Mouse (Mus musculus) spleen, adult 2 months (tissue): ENCODE measurements around the gene Ldhb. TPM values are rescaled to one million over a fixed set of nuclear protein-coding genes. Genes with fewer than 3 reads are reported as not detected.

Experiments used
- DNase-seq, 2 experiments: peaks; one replicate each; pipeline versions ENCODE4 v3.0.0 to v3.0.0-alpha.2; 2012 to 2021; ENCODE audit warnings: low spot score in 2 of 2, low read depth in 1 of 2
- H3K27ac ChIP-seq: fragments of 200-500 bp; 2 replicates; pipeline ENCODE4 v1.5.1; 2012; ENCODE audit warnings: low read length, inconsistent platforms; ENCODE audit not compliant: insufficient read depth
- H3K27me3 ChIP-seq: fragments of 200-500 bp; 2 replicates; pipeline ENCODE4 v1.6.1; 2012; ENCODE audit warnings: mild to moderate bottlenecking, moderate library complexity, low read length, inconsistent platforms; ENCODE audit not compliant: control insufficient read depth, insufficient read depth
- H3K36me3 ChIP-seq: fragments of 200-500 bp; 2 replicates; pipeline ENCODE4 v1.6.1; 2012; ENCODE audit warnings: mild to moderate bottlenecking, low read length, inconsistent platforms; ENCODE audit not compliant: control insufficient read depth, insufficient read depth
- H3K4me1 ChIP-seq: fragments of 200-500 bp; 2 replicates; pipeline ENCODE4 v1.6.1; 2011; ENCODE audit warnings: inconsistent platforms; ENCODE audit not compliant: control insufficient read depth, insufficient read depth, insufficient read length
- H3K4me3 ChIP-seq: fragments of 200-500 bp; 2 replicates; pipeline ENCODE4 v1.5.1; 2011; ENCODE audit warnings: mild to moderate bottlenecking, inconsistent platforms; ENCODE audit not compliant: insufficient read depth, insufficient read length; ENCODE audit errors: extremely low read depth
- CTCF ChIP-seq: fragments of 200-500 bp; IDR thresholded peaks from 2 replicates; pipeline ENCODE4 v1.5.1; 2011; ENCODE audit warnings: mild to moderate bottlenecking, inconsistent platforms; ENCODE audit not compliant: insufficient read depth, insufficient read length, insufficient replicate concordance; ENCODE audit errors: extremely low read depth
- POLR2A ChIP-seq: fragments of 200-500 bp; IDR thresholded peaks from 2 replicates; pipeline ENCODE4 v1.6.1; 2011; ENCODE audit warnings: low read depth, low read length, inconsistent platforms
- WGBS: fragments of 180-500 bp; shearing (Covaris S2); methylation state at CpG from one replicate; pipeline ENCODE4 v1.1.7; 2018; 5-methylcytosine and 5-hydroxymethylcytosine counted together
- polyA plus RNA-seq: library from polyadenylated mRNA; depleted of rRNA; stranded (reverse); fragments of >200 nt; gene quantifications from 2 replicates; pipeline ENCODE4 v1.2.3, GENCODE M21; 2012; rRNA removed

Gene Ldhb
- polyA plus RNA-seq, 1 experiment = 5.6 TPM

DNA sequence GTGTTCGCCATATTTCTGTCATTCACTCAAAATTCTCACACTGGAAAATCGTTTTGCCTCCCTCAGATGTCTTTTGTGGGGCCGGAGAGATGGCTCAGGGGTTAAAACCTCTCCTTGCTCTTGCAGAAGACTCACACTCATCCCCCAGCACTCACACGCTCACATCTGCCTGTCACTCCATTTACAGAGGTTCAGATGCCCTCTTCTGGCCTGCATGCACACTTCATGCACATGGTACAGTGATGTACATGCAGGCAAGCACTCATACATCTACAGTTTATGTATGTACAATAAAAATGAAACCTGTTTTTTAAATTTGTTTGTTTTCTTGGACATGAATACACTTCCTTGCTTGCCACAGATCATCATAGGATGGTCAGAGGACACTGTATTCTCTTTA, 38.2 kb downstream of the Ldhb start:
- TF ChIP-seq CTCF (no peak), POLR2A (no peak)
- Histone ChIP-seq H3K27me3 (no peaks in the 10 kb centered on the region), H3K27ac (no peak overlapping the region), H3K4me3 (no peak overlapping the region), H3K4me1 (no peaks in the 10 kb centered on the region), H3K36me3 (no peaks in the 10 kb centered on the region)
- 46% methylated on average over 4 of the region's 4 CpGs for WGBS
- DNase-seq = no peak

DNA sequence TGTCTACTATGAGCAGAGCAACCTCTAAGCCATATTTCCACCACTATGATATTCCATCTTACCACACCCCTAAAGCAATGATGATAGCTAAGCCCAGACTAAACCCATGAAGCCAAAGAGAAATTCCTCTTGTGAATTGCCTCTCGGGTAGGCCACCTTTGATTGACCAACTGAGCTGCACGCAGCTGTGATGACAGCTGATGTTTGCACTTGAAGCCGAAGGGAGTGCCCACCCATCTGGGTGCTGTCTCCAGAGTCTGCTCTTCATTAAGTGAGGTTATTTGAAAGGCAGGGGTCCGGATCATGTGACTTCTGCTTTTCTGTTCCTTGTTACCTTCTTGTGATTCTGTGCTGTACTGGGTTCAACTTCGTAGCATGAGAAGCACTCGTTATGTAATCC, 45.6 kb downstream of the Ldhb start:
- Histone ChIP-seq H3K27ac (no peak overlapping the region), H3K36me3 (no peaks in the 10 kb centered on the region), H3K27me3 (no peaks in the 10 kb centered on the region), H3K4me3 (no peak overlapping the region), H3K4me1 (no peaks in the 10 kb centered on the region)
- no peak for DNase-seq
- 91% methylated on average over 6 of the region's 6 CpGs for WGBS
- TF ChIP-seq CTCF = no peak
- TF ChIP-seq POLR2A = no peak

DNA sequence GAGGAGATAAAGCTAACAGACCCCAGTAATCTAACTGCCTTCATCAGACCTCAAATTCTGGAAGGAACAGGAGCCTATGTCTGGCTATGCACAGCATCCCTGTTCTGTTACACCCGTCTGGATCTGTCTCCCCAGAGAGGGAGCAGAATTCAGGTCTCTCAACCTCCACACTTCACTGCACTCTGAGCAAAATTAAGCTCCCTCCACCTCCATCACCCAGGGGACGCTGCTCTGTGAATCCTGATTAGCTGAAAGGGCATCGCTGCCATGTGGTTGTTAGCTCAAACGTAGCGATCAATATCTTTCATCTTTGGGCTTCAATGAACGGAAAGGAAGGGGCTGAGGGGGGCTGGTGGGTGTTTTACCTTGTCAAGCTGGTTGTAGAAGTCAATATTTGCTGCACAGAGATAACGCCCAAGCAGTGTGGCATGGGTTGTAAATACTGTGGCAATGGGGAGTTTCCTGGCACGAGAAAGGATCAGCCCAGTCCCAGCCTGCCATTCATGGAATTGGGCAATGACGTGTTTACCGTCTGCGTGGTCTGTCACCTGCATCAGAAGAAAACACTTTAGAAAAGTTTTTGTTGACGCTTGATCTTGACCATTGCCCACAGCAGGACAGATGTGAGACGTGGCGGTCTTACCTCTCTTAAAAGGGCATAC, 48.6 kb downstream of the Ldhb start:
- Histone ChIP-seq H3K4me1 (no peaks in the 10 kb centered on the region), H3K4me3 (no peak overlapping the region), H3K27me3 (no peaks in the 10 kb centered on the region), H3K27ac (no peak overlapping the region), H3K36me3 (no peaks in the 10 kb centered on the region)
- TF ChIP-seq POLR2A (no peak), CTCF (no peak)
- 84% methylated on average over 14 of the region's 14 CpGs for WGBS
- DNase-seq = no peak

DNA sequence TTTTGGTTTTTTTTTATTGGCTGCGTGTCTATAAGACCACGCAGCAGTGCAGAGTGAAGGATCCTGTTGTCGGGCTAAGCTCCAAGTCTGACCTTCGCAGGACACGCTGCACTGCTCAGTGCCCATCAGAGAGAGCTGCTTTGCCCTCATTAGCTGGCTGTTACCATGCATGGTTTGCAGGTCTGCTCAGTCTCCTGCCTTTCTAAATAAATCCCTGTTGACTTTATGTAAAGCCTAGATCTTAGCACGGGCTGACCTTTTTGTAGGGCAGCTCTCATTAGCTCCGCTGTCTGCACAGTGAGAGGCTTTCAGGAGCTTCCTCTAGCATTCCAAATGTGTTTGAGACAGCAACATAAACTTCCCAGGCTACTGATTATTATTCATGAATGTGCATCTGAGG, 49.7 kb downstream of the Ldhb start:
- TF ChIP-seq POLR2A = no peak
- TF ChIP-seq CTCF = no peak
- Histone ChIP-seq H3K27ac (no peak overlapping the region), H3K4me1 (no peaks in the 10 kb centered on the region; the same call in 1 of the 2 replicates), H3K27me3 (no peaks in the 10 kb centered on the region), H3K36me3 (no peaks in the 10 kb centered on the region), H3K4me3 (no peak overlapping the region)
- WGBS = 91% methylated on average over 7 of the region's 7 CpGs
- DNase-seq = no peak

DNA sequence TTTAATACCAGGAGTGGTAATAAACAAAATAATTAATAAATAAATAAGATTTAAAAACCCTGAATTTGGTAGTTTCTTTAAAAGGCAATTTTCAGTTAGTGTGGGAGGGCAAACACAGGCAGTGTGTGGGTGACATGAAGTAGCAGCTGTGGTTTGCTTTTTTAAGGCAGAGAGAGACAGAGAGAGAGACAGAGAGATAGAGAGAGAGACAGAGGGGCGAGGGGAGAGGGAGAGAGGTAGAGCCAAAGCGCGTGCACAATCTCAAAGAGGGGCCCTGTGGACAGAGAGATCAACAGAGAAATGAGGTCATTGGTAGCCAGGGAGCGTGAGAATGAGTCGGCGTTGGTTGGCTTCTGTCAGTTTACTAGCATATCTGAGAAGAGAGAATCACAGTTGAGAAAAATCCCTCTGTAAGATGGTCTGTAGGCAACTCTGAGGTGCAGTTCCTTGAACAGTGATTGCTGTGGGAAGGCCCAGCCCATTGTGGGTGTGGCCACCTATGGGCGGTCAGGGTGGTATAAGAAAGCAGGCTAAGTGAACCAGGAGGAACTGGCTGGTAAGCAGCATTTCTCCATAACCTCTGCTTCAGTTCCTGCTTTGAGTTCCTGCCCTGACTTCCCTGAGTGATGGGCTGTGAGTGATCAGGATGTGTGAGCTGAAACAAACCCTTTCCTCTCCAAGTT, 52.3 kb downstream of the Ldhb start:
- TF ChIP-seq CTCF (no peak), POLR2A (no peak)
- no peaks in the 10 kb centered on the region for H3K36me3 ChIP-seq
- no peak overlapping the region for H3K4me3 ChIP-seq
- no peak overlapping the region for H3K27ac ChIP-seq
- H3K27me3 ChIP-seq = no peaks in the 10 kb centered on the region
- no peaks in the 10 kb centered on the region; the same call in 1 of the 2 replicates for H3K4me1 ChIP-seq
- WGBS = 78% methylated on average over 7 of the region's 7 CpGs
- no peak for DNase-seq

DNA sequence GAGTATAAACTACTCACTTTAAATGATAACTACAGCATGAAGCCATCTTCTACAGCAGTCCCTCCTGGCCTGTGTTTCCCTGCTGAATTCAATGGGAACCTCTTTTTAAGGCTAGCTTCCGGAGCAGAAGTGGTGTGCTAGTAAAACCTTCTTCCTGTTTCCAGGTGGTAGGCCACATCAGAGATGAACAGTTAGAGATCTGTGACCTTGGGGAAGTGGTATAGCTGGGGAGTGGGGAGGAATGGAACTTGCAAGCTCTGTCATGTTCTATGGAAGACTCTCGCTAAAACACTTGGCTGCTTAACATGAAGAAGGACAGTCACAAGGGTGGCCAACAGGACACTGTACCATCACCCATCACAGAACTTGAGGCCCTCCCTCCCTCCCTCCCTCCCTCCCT, 54.4 kb downstream of the Ldhb start:
- DNase-seq = no peak
- no peaks in the 10 kb centered on the region for H3K27me3 ChIP-seq
- no peaks in the 10 kb centered on the region for H3K36me3 ChIP-seq
- no peaks in the 10 kb centered on the region; the same call in 1 of the 2 replicates for H3K4me1 ChIP-seq
- WGBS = 8% methylated on average over 2 of the region's 2 CpGs
- no peak overlapping the region for H3K4me3 ChIP-seq
- H3K27ac ChIP-seq = no peak overlapping the region
- TF ChIP-seq CTCF (no peak), POLR2A (no peak)

DNA sequence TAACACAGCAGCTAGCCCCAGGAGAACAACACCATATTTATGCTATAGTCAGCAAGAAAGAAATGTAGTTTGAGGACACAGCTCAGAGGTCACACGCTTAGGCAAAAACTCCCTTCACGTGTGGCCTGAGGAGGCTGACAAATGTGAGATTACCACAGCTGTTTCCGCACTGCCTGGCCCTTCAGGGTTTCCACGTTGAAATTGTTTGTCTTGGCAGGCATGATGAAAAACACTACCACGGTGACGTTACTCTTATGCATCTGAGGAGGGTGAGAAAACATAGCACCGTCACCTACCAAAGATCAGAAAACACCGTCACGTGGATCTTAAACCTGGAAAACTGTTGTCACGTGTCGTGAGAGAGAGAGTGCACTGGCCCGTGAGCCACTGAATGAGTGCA, 56.4 kb downstream of the Ldhb start:
- H3K27ac ChIP-seq = no peak overlapping the region
- H3K4me3 ChIP-seq = no peak overlapping the region
- no peaks in the 10 kb centered on the region; the same call in 1 of the 2 replicates for H3K4me1 ChIP-seq
- TF ChIP-seq POLR2A = no peak
- no peak for TF ChIP-seq CTCF
- no peaks in the 10 kb centered on the region for H3K27me3 ChIP-seq
- H3K36me3 ChIP-seq = no peaks in the 10 kb centered on the region
- no peak for DNase-seq
- WGBS = 88% methylated on average over 12 of the region's 12 CpGs

Other genes starting within 250 kb of the Ldhb start
- gene Iapp, start 209.5 kb downstream of the Ldhb start, polyA plus RNA-seq = 0.40 and 0.52 TPM in 2 replicates
- not detected in 2 replicates for gene Slco1a5, start 185.0 kb downstream of the Ldhb start, polyA plus RNA-seq
- 2.7 and 2.8 TPM in 2 replicates for gene Pyroxd1, start 162.3 kb downstream of the Ldhb start, polyA plus RNA-seq
- gene Recql, start 120.9 kb downstream of the Ldhb start, polyA plus RNA-seq = 8.1 and 8.9 TPM in 2 replicates
- 2.9 and 3.1 TPM in 2 replicates for gene Golt1b, start 120.7 kb downstream of the Ldhb start, polyA plus RNA-seq
- gene Spx, start 94.5 kb downstream of the Ldhb start, polyA plus RNA-seq = 0.30 and 0.32 TPM in 2 replicates
- gene Gys2, start 34.8 kb downstream of the Ldhb start, polyA plus RNA-seq = 0.02 TPM in 1 of 2 replicates, not detected in the other
- 12.0 and 12.8 TPM in 2 replicates for gene Kcnj8, start 63.7 kb upstream of the Ldhb start, polyA plus RNA-seq
- gene Abcc9, start 194.4 kb upstream of the Ldhb start, polyA plus RNA-seq = 1.8 and 2.0 TPM in 2 replicates
- 34.3 and 34.5 TPM in 2 replicates for gene Cmas, start 248.7 kb upstream of the Ldhb start, polyA plus RNA-seq